15 mouse cellular contexts compared by ENCODE assay signal in the genomic region with DNA sequence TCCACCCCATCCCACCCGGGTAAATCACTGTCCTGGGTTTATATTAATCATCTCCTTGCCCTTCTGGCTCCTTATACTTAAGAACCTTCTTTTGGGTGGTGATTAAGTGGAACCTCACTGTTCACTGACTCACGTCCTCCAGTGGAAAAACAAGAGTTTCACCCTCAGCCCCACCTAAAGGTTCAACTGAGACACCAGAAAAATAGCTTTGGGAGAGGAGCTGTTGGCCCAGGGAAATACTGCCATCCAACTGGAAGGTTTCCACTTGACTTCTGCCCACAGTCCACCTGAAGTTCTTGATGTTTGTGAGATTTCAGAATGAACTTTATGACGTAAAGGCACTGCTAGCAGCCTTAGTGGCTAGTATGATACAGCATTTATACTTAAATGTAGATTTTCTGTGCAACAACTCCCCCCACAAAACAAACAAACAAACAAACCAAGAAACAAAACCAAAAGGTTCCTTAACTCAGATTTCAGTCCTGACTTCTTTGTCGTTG. TPM values are rescaled to one million over a fixed set of nuclear protein-coding genes. Genes with fewer than 3 reads are reported as not detected.
"Had no signal": no experiment of that assay in that cellular context is flagged by ENCODE, and none has a peak within 500 bp of the region (broad histone marks: within the 10 kb centered on the region; RNA-seq: fewer than 3 reads in every experiment).

No protein-coding gene starts in this region.

- H3K4me3 ChIP-seq: layer of hippocampus, adult 2 months; limb, embryonic 13.5 days; liver, embryonic 13.5 days; lung, embryonic 15.5 days; midbrain, embryonic 13.5 days; neural tube, embryonic 12.5 days had no signal

- H3K27me3 ChIP-seq: limb, embryonic 13.5 days; liver, embryonic 13.5 days; lung, embryonic 15.5 days; midbrain, embryonic 13.5 days; neural tube, embryonic 12.5 days had no signal

- H3K36me3 ChIP-seq: limb, embryonic 13.5 days; liver, embryonic 13.5 days; lung, embryonic 15.5 days; midbrain, embryonic 13.5 days; neural tube, embryonic 12.5 days had no signal

- H3K9me3 ChIP-seq: limb, embryonic 13.5 days; liver, embryonic 13.5 days; lung, embryonic 15.5 days; midbrain, embryonic 13.5 days; neural tube, embryonic 12.5 days had no signal

- ATAC-seq: liver, postnatal 0 days; midbrain, embryonic 13.5 days had no signal

- DNase-seq: kidney, adult 9 months; kidney, postnatal 4 days; left cerebral cortex, postnatal 4 days; liver, embryonic 13.5 days; liver, postnatal 0 days; thymus, adult 18-20 months; thymus, postnatal 14 days had no signal

- H3K4me2 ChIP-seq: limb, embryonic 13.5 days; liver, embryonic 13.5 days; lung, embryonic 15.5 days; midbrain, embryonic 13.5 days; neural tube, embryonic 12.5 days had no signal

- H3K27ac ChIP-seq: kidney, postnatal 0 days; layer of hippocampus, adult 2 months; limb, embryonic 13.5 days; liver, embryonic 13.5 days; lung, embryonic 15.5 days; midbrain, embryonic 13.5 days; neural tube, embryonic 12.5 days had no signal

- H3K9ac ChIP-seq: limb, embryonic 13.5 days; liver, embryonic 13.5 days; liver, postnatal 0 days; lung, embryonic 15.5 days; midbrain, embryonic 13.5 days; neural tube, embryonic 12.5 days had no signal

- H3K4me1 ChIP-seq: limb, embryonic 13.5 days; lung, embryonic 15.5 days; midbrain, embryonic 13.5 days; neural tube, embryonic 12.5 days had no signal

RNA-seq across cellular contexts. Expression of a gene that starts 3.2 kb away (rescaled TPM):
- total RNA-seq: midbrain, postnatal 0 days had no signal

RNA-seq across cellular contexts. Expression of a gene that starts 30.4 kb away (rescaled TPM):
- polyA plus RNA-seq: midbrain, postnatal 0 days; neural tube, embryonic 12.5 days had no signal

RNA-seq across cellular contexts. Expression of a gene that starts 53.4 kb away (rescaled TPM):
- total RNA-seq: left cerebral cortex, postnatal 4 days; neutrophil, adult 5-6 weeks had no signal
- polyA plus RNA-seq: liver, postnatal 0 days; midbrain, embryonic 13.5 days had no signal
